Mouse (Mus musculus) right cerebral cortex, postnatal 14 days (tissue): ENCODE results near the gene Ly6g6d.

Experiments used
- DNase-seq: peaks from one replicate; pipeline ENCODE4 v3.0.0; 2022

The Ly6g6d gene

DNA sequence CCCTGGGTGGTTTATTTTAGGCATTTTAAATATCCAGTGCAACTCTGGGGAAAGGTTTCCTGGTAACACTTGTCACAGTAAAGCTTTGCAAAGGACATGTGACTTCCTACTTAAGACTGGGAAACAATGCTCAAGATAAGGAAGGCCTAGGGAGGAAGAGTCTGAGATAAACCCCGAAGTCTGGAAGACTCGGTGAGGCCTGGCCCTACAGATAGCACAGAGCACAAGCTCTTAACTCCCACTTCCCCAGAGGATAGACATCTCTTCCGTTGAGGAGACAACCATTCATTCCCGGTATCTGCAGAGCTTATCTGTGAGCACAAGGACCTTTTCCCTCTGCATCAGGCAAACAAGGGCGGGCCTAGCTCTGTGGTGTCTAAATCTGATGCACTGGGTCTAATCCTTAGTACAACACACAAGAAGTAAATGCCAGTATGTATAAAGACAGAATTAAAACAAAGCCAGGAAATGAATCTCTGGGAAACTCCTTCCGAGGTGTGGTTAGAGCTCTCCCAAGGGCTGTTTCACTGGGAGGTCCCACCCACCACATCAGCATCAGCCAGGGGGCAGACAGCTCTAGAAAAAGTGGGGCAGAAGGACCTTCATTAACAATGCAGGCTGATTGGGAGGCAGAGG is 55.9 kb downstream of the Ly6g6d start:
- no peak for DNase-seq
